Mouse (Mus musculus) kidney, embryonic 14.5 days (tissue): ENCODE measurements at regions not wholly inside any gene's neighbourhood (a gene's known extent, or its start where the extent isn't known, plus 50 kb on each side); places are given as distances from the start of the nearest gene placed in this dataset. TPM values are rescaled to one million over a fixed set of nuclear protein-coding genes. Genes with fewer than 3 reads are reported as not detected.
"Not testable (repeated sequence)": the region's sequence is repeated elsewhere in the genome, so short reads cannot be mapped to it uniquely, and the experiment has no call there.

Source experiments
- ATAC-seq: fragments of 200-750 bp; cut with Nextera tagmentation; 2 replicates; pipeline ENCODE4 v1.8.0; 2017; ENCODE audit warnings: moderate number of reproducible peaks, mild to moderate bottlenecking, moderate TSS enrichment, moderate library complexity; ENCODE audit not compliant: low FRiP score, low TSS enrichment
- H3K27ac ChIP-seq: fragments of 300-500 bp; sonication (generic); 2 replicates; pipeline ENCODE4 v1.5.1; 2014; ENCODE audit warnings: low read depth, mild to moderate bottlenecking, low read length, moderate library complexity, mixed read lengths
- H3K27me3 ChIP-seq: fragments of 300-500 bp; sonication (generic); 2 replicates; pipeline ENCODE4 v1.6.1; 2014; ENCODE audit warnings: mild to moderate bottlenecking, low read length; ENCODE audit not compliant: control insufficient read depth, insufficient read depth
- H3K36me3 ChIP-seq: fragments of 300-500 bp; sonication (generic); 2 replicates; pipeline ENCODE4 v1.6.1; 2014; ENCODE audit warnings: low read length, mixed read lengths; ENCODE audit not compliant: control insufficient read depth, insufficient read depth
- H3K4me1 ChIP-seq: fragments of 300-500 bp; sonication (generic); 2 replicates; pipeline ENCODE4 v1.6.1; 2014; ENCODE audit warnings: low read length, mixed read lengths; ENCODE audit not compliant: control insufficient read depth, insufficient read depth
- H3K4me2 ChIP-seq: fragments of 300-500 bp; sonication (generic); replicated peaks from 2 replicates; pipeline ENCODE4 v1.6.1; 2014; ENCODE audit warnings: low read depth, mild to moderate bottlenecking, low read length
- H3K4me3 ChIP-seq: fragments of 300-500 bp; sonication (generic); 2 replicates; pipeline ENCODE4 v1.5.1; 2014; ENCODE audit warnings: mild to moderate bottlenecking, low read length
- H3K9ac ChIP-seq: fragments of 300-500 bp; sonication (generic); 2 replicates; pipeline ENCODE4 v1.6.1; 2014; ENCODE audit warnings: low read depth, mild to moderate bottlenecking, low read length, moderate library complexity
- H3K9me3 ChIP-seq: fragments of 300-500 bp; sonication (generic); 2 replicates; pipeline ENCODE4 v1.6.1; 2016; ENCODE audit warnings: low read length; ENCODE audit not compliant: control insufficient read depth
- WGBS: fragments of 180-500 bp; shearing (Covaris S2); extraction: QIAGEN DNeasy Blood & Tissue Kit; methylation state at CpG from one replicate; pipeline ENCODE4 v1.1.7; 2014; 5-methylcytosine and 5-hydroxymethylcytosine counted together
- microRNA-seq: library from miRNA; unstranded; fragments of <30 nt; microRNA quantifications from one replicate; pipeline ENCODE4, GENCODE M21; 2016

GRCm38 (mm10) chr13:62078893-62079292, 50.8 kb upstream of the Zfp808 start:
- not testable (repeated sequence) for H3K27me3 ChIP-seq, ATAC-seq, H3K27ac ChIP-seq, H3K36me3 ChIP-seq, H3K9ac ChIP-seq, H3K4me2 ChIP-seq, H3K9me3 ChIP-seq, H3K4me3 ChIP-seq, H3K4me1 ChIP-seq
- WGBS = 89% methylated on average over 9 of the region's 9 CpGs

Small RNA genes in the stretch of these regions (microRNA-seq; reads per million reads assigned to microRNA genes)
- gene Gm25649 = not detected
